Comparison of ENCODE assay signal across 7 mouse cellular contexts in genomic region chr12:20990579-20990978, GRCm38 (mm10). TPM values are rescaled to one million over a fixed set of nuclear protein-coding genes. Genes with fewer than 3 reads are reported as not detected.
DNase-seq lines count a peak whose midpoint lies in the region; ATAC-seq and TF ChIP-seq lines count a peak whose summit lies in the region.
"Not testable (repeated sequence)": the region's sequence is repeated elsewhere in the genome, so short reads cannot be mapped to it uniquely, and the experiment has no call there.

No protein-coding gene starts in this region.

- DNase-seq in cerebellum, adult 11-12 months = peak; percentile 2
- DNase-seq in forebrain, embryonic 14.5 days (ENCODE audit: low spot score) = peak; percentile 0
- DNase-seq in heart, postnatal 0 days (ENCODE audit: low spot score) = peak; percentile 4
- peak; percentile 38 for DNase-seq in neural tube, embryonic 10.5 days (ENCODE audit: extremely low spot score, low spot score)
- DNase-seq in spleen, postnatal 10 days (ENCODE audit: low spot score in 2 of 2) = peak; percentile 2 to 12

- peak overlapping the region; percentile 39 for H3K4me3 ChIP-seq in forebrain, embryonic 14.5 days (ENCODE audit: low read depth, low read length)
- H3K4me3 ChIP-seq in heart, postnatal 0 days (ENCODE audit: low read depth, low read length) = peak overlapping the region; percentile 51
- H3K4me3 ChIP-seq in kidney, embryonic 15.5 days (replicated peaks) = peak overlapping the region; percentile 55
- peak overlapping the region; percentile 48 for H3K4me3 ChIP-seq in liver, embryonic 15.5 days (replicated peaks)

- not testable (repeated sequence) for ATAC-seq in forebrain, embryonic 14.5 days; heart, postnatal 0 days (ENCODE audit: insufficient read depth, low read depth); kidney, embryonic 15.5 days (replicated peaks; ENCODE audit: low FRiP score); liver, embryonic 15.5 days (ENCODE audit: insufficient read depth)

- peak overlapping the region; percentile 48; the same call in 1 of the 2 replicates for H3K27ac ChIP-seq in forebrain, embryonic 14.5 days (ENCODE audit: low read depth, low read length)
- H3K27ac ChIP-seq in heart, postnatal 0 days (ENCODE audit: low read depth); liver, embryonic 15.5 days (replicated peaks): not testable (repeated sequence)
- H3K27ac ChIP-seq in kidney, embryonic 15.5 days = peak overlapping the region; percentile 67; the same call in 1 of the 2 replicates

- not testable (repeated sequence) for H3K4me1 ChIP-seq in forebrain, embryonic 14.5 days (ENCODE audit: control insufficient read depth, insufficient read depth, low read length); heart, postnatal 0 days (ENCODE audit: control insufficient read depth, insufficient read depth); kidney, embryonic 15.5 days; liver, embryonic 15.5 days (replicated peaks)

- not testable (repeated sequence) for H3K4me2 ChIP-seq in forebrain, embryonic 14.5 days (ENCODE audit: low read length)
- H3K4me2 ChIP-seq in heart, postnatal 0 days (ENCODE audit: low read depth, low read length) = peak overlapping the region; percentile 55
- peak overlapping the region; percentile 58 for H3K4me2 ChIP-seq in kidney, embryonic 15.5 days
- H3K4me2 ChIP-seq in liver, embryonic 15.5 days = peak overlapping the region; percentile 62

- H3K27me3 ChIP-seq in forebrain, embryonic 14.5 days (replicated peaks; ENCODE audit: control insufficient read depth, insufficient read depth, low read length); heart, postnatal 0 days (ENCODE audit: control insufficient read depth, insufficient read depth, low read length); kidney, embryonic 15.5 days; liver, embryonic 15.5 days: not testable (repeated sequence)

- H3K36me3 ChIP-seq in forebrain, embryonic 14.5 days (ENCODE audit: control insufficient read depth, insufficient read depth, low read length); heart, postnatal 0 days (replicated peaks; ENCODE audit: control insufficient read depth, insufficient read depth, low read length); kidney, embryonic 15.5 days; liver, embryonic 15.5 days (replicated peaks): not testable (repeated sequence)

- peak overlapping the region; percentile 61 for H3K9ac ChIP-seq in forebrain, embryonic 14.5 days (ENCODE audit: low read length)
- H3K9ac ChIP-seq in heart, postnatal 0 days (replicated peaks; ENCODE audit: low read depth, low read length); liver, embryonic 15.5 days: not testable (repeated sequence)
- peak overlapping the region; percentile 48 for H3K9ac ChIP-seq in kidney, embryonic 15.5 days

- not testable (repeated sequence) for TF ChIP-seq EP300 in heart, postnatal 0 days (IDR thresholded peaks at IDR 0.05; ENCODE audit: low read depth)

- under 1% methylated on average over 33 of the region's 52 CpGs for WGBS in forebrain, embryonic 14.5 days
- 0% methylated on average over 36 of the region's 52 CpGs for WGBS in heart, postnatal 0 days
- under 1% methylated on average over 50 of the region's 52 CpGs for WGBS in kidney, embryonic 15.5 days
- WGBS in liver, embryonic 15.5 days (ENCODE audit: insufficient replicate concordance) = under 1% methylated on average over 49 of the region's 52 CpGs

- H3K9me3 ChIP-seq in forebrain, embryonic 14.5 days (replicated peaks; ENCODE audit: control insufficient read depth, low read length); heart, postnatal 0 days (replicated peaks; ENCODE audit: control insufficient read depth, low read length); kidney, embryonic 15.5 days (replicated peaks); liver, embryonic 15.5 days (replicated peaks): not testable (repeated sequence)

- TF ChIP-seq CTCF in heart, postnatal 0 days (IDR thresholded peaks at IDR 0.05; ENCODE audit: low read depth) = not testable (repeated sequence)

RNA-seq across cellular contexts. Expression of gene Asap2, which starts 0.3 kb away (rescaled TPM):
- 13.1 and 13.7 TPM in 2 replicates for polyA plus RNA-seq in forebrain, embryonic 14.5 days (2014; fragmentation: Nextera tagmentation; extraction: Ambion mirVana)
- 9.6 and 13.2 TPM in 2 replicates for total RNA-seq in heart, postnatal 0 days (2014; rRNA removed; ENCODE audit: low replicate concordance)
- polyA plus RNA-seq in heart, postnatal 0 days (2015; fragmentation: Nextera tagmentation; extraction: Ambion mirVana) = 4.0 and 4.1 TPM in 2 replicates
- polyA plus RNA-seq in kidney, embryonic 15.5 days (2015; fragmentation: Nextera tagmentation; extraction: Ambion mirVana) = 9.5 TPM in 2 replicates
- polyA plus RNA-seq in liver, embryonic 15.5 days (2015; fragmentation: Nextera tagmentation; extraction: Ambion mirVana) = 0.97 and 1.2 TPM in 2 replicates
